Mouse (Mus musculus) cerebellum, adult 8-10 months (tissue): ENCODE measurements at regions not wholly inside any gene's neighbourhood (a gene's known extent, or its start where the extent isn't known, plus 50 kb on each side); places are given as distances from the start of the nearest gene placed in this dataset.

Experiments used
- DNase-seq: peaks from one replicate; pipeline ENCODE4 v3.0.0; 2022

DNA sequence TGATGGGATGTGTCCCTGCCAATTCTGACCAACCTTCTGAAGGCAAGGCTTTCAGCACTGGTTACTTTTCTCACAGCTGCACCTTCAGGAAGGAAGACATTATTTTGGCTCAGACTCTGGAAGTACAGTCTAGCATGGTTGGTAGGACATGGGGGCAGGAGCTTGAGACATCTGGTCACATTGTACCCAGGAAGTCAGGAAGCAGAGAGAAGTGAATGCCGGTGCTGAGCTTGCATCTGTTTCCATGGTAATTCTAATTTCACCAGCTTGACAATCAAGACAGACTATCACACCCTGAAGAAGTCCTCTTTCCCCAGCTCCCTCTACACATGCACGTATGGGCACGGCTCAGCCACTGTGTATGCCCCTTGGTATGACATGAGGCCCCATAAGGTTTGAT, 210.6 kb downstream of the Cyp26b1 start:
- no peak for DNase-seq

DNA sequence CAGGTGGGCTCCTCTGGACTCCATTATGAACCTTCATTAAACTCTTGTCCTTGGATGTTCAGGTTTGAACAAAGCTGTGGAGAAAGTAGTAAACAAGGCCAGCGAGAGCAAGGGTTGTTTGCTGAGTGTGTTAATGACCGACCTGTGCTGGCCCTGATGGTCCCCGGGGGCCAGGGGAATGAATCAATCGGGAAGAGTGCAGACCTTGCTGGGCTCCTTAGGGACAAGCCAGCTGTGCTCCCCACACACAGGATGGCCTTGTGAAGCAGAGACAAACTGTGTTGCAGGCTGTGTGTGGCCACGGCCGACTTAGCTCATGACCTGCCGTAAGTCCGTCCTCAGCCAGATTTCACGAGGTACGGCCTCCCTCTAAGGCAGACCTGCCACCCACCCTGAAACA, 212.1 kb downstream of the Cyp26b1 start:
- no peak for DNase-seq

DNA sequence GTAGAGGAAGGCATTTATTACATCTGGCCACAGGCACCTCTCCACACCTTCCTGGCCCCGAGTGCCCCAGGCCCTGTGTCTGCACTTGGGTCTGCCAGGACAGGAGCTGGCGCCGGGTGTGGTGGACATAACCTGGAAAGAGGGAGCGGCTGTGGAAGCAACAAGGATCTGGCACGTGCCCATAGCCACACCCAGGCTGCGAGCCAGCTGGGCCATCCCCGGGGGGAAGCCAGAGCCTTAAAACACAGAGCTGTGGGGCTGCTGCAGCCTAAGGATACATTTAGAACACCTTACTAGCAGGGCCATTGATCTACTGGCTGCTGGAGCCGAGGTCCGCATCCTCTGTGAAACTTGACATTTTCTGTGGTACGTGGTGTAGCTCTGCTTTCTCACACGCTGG, 217.0 kb downstream of the Cyp26b1 start:
- DNase-seq, result no peak

DNA sequence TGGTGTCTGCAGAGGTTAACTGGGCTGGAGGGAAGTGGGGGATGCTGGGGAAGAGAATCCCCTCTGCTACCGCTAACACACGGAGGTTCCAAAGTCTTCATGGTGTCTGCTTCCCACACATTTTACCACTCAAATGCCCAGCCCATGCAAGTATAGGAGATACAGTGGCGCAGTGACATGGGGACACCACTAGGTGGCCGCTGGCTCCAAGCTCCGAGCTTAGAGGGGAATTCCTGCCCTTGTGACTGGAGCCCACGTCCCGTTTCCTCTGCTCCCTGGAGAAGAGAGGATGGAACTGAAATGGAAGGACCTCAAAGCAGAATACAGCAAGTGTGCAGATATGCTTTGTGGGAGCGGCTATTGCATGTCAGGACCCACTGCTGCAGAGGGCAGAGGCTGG, 218.2 kb downstream of the Cyp26b1 start:
- DNase-seq, result peak; percentile 14

DNA sequence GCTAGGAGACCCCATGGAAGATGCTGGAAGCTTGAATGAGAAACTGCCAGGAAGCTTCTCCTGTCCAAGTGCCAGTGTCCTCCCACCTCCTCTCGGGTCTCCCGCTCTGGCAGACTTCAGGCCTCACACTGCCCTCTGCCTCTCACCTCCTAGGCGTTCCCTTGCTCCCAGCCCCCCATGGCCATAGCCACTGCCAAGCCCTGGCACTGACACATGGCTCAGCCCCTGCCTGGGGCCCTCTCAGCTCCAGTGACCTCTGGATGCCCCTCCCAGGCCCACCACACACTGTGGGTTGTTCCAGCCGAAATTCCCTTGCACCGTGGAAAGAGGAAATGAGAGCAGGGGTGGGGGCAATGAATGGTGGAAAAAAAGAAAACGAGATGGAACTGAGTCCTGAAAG, 227.3 kb downstream of the Cyp26b1 start:
- DNase-seq, result no peak

GRCm38 (mm10) chr6:84365914-84366313, 227.8 kb downstream of the Cyp26b1 start:
- no peak for DNase-seq

DNA sequence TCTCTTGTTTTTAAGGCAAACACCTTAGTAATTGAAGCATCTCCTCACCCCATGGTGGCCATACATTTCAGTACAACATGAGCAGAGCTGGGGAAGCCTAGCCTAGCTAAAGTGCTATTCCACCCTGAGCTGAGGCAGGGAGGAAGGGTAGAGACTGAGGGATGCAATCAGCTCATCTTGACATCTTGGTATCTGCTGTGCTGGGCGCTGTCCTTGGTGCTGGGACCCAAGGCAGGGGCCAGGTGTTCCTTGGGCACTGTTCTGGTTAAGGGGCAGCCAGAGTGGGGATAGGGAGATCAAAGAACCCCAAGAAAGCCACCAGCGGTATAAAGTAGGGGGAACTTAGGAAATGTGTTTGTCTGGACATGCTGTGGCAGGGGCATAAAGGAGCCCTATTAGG, 228.7 kb downstream of the Cyp26b1 start:
- DNase-seq, result no peak

DNA sequence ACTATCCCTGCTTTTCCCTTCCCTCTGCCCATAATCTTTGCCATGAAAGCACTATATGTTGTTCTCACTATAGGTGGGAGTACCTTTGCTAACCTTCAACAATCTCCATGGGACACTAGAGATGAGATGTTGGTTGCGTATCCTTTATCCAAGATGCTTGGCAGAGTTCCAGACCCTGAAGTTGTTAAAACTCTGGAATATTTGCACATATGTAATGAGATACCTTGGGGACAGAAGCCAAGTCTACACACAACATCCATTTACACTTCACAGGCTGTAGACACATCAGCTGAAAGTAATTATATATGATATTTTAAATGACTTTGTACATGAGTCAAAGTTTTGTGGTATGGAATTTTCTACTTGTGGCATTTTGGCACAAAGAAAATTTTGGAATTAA, 231.4 kb downstream of the Cyp26b1 start:
- DNase-seq, result no peak

GRCm38 (mm10) chr6:84357911-84358310, 235.8 kb downstream of the Cyp26b1 start:
- no peak for DNase-seq

- no peak for DNase-seq
Measured at GRCm38 (mm10) chr6:84353425-84354220, 240.1 kb downstream of the Cyp26b1 start.

DNA sequence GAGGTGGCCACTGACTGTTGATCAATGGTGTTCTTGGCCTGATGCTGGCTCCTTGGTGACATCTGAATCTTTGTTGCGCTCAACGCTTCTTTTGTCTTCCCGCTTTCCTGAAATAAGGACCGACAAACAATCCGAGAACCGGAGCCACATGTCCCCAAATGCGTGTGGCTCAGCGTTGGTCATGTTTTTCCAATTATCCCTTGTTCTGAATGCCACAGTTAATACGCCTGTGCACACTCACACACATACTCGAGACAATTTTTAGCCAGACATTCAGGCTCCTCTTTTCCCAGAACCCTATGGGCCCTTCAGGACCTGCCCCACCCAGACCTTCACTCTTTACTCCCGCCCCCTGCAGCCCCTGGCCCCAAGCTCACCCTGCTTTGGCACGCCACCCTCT, 248.8 kb downstream of the Cyp26b1 start:
- DNase-seq, result no peak

DNA sequence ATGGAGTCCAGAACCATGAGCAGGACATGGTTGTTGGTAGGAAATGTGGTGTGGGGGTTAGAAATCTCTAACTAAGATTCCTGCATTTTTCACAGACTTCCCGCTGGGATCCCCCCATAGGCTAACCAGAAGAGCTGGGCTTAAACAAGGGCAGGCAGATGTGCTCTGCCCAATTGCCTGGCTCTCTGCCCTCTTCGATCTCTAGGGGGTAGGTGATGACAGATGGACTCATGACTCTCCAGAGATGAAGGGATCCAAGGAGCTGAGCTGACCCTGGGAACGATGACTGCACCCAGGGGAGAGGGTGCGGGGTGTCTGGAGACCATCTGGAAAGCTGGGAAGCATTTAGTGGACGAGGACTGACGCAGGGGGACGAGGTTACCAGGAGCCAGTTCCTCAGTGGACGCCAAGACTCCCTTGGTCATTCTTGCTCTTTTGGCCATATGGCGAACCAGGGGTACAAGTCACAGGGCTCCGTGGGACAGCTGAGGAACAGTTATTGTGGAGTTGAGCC, 260.0 kb downstream of the Cyp26b1 start:
- DNase-seq, result peak; percentile 12

DNA sequence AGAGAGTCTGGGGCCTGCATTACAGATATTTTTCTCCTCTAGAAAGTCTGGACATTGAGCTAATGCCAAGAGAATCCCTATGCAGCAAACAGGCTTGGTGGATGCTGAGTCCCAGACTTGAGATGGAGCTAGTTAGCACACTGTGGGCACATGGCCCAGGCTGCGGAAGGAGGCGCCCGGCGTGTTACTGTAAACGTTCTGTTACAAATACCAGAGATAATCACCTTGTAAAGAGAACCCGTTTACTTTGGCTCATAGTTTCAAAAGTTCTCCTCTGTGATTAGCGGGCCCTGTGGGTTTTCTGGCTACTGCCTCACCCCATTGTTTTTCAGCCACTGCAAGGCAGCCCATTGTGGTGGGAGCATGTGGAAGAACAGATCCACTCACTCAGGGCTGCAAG, 264.6 kb downstream of the Cyp26b1 start:
- DNase-seq, result no peak

DNA sequence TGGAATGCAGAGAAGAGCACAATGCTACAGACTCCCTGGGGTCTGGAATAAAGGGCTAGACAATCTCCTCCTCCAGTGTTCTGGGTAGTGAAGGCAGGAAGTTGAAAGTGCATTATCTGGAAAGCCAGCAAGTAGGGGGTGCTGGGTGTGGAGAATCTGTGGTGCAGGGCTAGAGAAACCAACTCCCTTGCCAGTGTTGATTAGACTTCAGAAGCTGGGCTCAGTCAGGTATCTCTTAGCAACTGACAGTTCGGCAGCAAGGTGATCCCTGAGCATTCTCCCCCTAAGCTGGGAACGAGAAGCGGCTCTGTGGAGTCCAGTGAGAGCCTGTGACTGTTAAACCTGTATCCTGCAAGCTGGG, 265.7 kb downstream of the Cyp26b1 start:
- DNase-seq, result no peak

DNA sequence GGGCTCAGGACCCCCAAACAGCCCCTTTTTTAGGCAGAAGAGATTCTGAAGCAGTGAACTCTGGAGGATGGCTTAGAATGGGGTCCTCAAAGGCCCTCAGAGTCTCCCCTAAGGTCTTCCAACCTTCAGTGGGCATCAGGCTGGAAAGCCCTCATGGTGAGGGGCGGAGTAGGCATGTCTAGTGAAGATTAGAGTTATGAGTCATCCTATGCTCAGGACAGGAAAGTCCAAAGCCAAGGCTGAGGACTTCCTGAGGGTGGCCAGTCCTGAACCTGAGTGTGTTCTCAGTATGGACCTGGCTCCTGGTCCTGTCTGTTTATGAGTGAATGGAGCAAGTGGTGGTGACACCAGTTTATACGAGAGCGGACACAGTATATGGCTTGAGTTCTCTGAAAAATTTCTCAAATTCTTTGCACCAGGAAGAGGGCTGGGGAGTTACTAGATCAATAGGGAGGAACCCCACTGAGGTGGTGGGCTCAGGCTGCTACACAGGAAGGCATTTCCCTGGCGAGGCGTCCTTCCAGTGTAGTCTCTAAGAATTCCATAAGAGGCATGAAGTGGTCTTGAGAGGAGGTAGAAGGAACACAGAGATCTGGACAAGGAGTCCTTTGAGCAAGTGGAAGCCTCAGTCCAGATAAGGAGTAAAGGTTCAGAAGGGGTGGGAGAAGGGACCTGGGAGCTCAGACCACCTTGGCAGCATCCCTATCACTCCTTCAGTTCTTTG, 266.2 kb downstream of the Cyp26b1 start:
- no peak for DNase-seq

- no peak for DNase-seq
Measured at GRCm38 (mm10) chr6:84325384-84326114, 268.2 kb downstream of the Cyp26b1 start.

GRCm38 (mm10) chr6:84324185-84324584, 269.5 kb downstream of the Cyp26b1 start:
- no peak for DNase-seq

- DNase-seq, result no peak
Measured at GRCm38 (mm10) chr6:84322528-84322927, 271.2 kb downstream of the Cyp26b1 start.

- DNase-seq, result no peak
Measured at GRCm38 (mm10) chr6:84320586-84320985, 273.1 kb downstream of the Cyp26b1 start.

DNA sequence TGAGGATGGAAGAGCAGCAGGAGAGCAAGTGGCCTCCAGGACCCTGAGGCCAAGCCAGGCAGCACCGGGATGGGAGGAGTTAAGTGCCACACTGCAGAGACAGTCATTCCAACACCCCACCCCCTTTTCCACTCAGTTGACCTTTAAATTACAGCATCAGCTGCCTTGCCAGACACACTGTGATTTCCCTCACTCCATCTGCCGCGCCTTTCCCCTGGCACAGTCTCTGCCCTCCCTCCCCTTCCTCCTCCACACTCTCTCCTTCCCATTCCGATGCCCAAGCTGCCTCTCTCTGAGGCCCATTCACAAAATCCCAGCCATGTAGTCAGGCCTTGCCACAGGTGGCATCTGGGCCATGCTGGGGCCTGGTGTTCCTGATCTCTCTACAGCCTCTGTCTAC, 274.9 kb downstream of the Cyp26b1 start:
- peak; percentile 79 for DNase-seq

GRCm38 (mm10) chr6:84317026-84317425, 276.7 kb downstream of the Cyp26b1 start:
- no peak for DNase-seq

DNA sequence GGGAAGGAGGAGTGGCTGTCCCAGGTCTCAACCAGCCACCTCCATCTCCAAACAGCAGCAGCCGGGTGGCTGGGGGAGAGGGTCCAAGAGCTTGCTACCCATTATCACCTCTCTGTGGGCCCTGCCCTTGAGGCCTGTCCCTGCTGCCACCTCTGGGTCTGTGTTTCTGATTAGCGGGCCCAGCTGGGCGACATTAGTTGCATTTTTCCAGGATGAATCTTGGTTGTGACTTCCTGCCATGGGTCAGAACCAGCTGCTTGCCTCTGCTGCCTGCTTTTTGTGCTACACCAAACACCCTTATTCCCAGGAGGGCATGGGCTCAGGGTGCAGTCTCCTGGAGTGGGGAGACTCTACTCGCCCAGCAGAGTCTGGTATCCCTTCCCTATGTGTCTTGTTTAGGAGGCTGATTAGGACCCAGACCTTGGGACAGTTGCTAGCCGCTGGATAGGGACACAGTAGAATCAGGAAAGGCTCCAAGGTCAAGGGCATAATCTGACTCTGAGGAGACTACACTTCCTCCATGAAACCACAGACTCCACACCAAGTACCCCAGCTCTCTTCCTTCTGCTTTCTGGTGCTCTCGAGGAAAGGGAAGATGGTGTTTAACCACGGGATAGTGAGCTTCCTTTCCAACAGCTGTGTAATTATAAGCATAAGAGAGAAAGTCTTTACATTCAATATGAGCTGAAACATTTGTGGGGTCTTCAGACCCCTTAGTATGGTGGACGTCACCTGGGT, 278.4 kb downstream of the Cyp26b1 start:
- no peak for DNase-seq

DNA sequence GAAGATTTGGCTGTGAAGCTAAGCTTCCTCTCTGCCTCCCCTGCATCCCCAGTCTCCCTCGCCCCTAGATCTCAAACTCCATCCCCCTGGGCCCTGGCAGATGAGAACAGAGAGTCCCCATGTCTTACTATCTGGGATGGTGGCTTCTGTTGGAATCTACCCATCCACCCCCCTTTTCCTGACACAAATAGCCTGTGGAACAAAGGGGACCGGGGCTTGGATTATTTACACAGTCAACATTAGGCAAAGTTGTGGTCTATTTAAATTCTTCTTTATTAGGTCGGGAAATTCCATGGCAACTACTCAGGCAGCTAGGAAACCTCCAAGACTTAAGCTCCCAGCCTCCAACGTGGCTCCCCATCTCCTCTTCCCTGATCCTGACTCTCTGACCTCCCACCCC, 279.9 kb downstream of the Cyp26b1 start:
- DNase-seq, result no peak
